8 mouse cellular contexts compared by ENCODE assay signal in genomic region chr4:142674641-142675465, GRCm38 (mm10).
DNase-seq lines count a peak whose midpoint lies in the region; ATAC-seq and TF ChIP-seq lines count a peak whose summit lies in the region.
"Had no signal": no experiment of that assay in that cellular context is flagged by ENCODE, and none has a peak within 500 bp of the region (broad histone marks: within the 10 kb centered on the region; RNA-seq: fewer than 3 reads in every experiment).

No protein-coding gene starts in this region.

- H3K9me3 ChIP-seq in midbrain, embryonic 10.5 days (replicated peaks), result no peaks in the 10 kb centered on the region
- no peaks in the 10 kb centered on the region for H3K9me3 ChIP-seq in stomach, postnatal 0 days (ENCODE audit: control insufficient read depth, low read length)

- H3K4me3 ChIP-seq in gastrocnemius, adult 2 months, result no peak overlapping the region
- H3K4me3 ChIP-seq in midbrain, embryonic 10.5 days, result no peak overlapping the region
- H3K4me3 ChIP-seq in stomach, postnatal 0 days (ENCODE audit: low read depth, low read length), result no peak overlapping the region
- H3K4me3 ChIP-seq: liver, embryonic 13.5 days had no signal

- no peak for TF ChIP-seq CTCF in gastrocnemius, adult 2 months (IDR thresholded peaks at IDR 0.05)
- TF ChIP-seq CTCF in stomach, postnatal 0 days (IDR thresholded peaks at IDR 0.05; ENCODE audit: low read depth), result no peak

- H3K9ac ChIP-seq in stomach, postnatal 0 days (ENCODE audit: low read length), result no peak overlapping the region
- H3K9ac ChIP-seq: liver, embryonic 13.5 days had no signal

- no peaks in the 10 kb centered on the region for H3K27me3 ChIP-seq in midbrain, embryonic 10.5 days (ENCODE audit: low read depth, poor library complexity, severe bottlenecking)
- H3K27me3 ChIP-seq in stomach, postnatal 0 days (ENCODE audit: control insufficient read depth, insufficient read depth, low read length), result no peaks in the 10 kb centered on the region
- H3K27me3 ChIP-seq: liver, embryonic 13.5 days had no signal

- no peak overlapping the region for H3K27ac ChIP-seq in gastrocnemius, adult 2 months
- no peak overlapping the region for H3K27ac ChIP-seq in midbrain, embryonic 10.5 days (replicated peaks)
- no peak overlapping the region for H3K27ac ChIP-seq in stomach, postnatal 0 days (replicated peaks)
- H3K27ac ChIP-seq: liver, embryonic 13.5 days had no signal

- no peaks in the 10 kb centered on the region for H3K36me3 ChIP-seq in midbrain, embryonic 10.5 days
- H3K36me3 ChIP-seq in stomach, postnatal 0 days (ENCODE audit: control insufficient read depth, insufficient read depth, low read length), result no peaks in the 10 kb centered on the region
- H3K36me3 ChIP-seq: liver, embryonic 13.5 days had no signal

- H3K4me1 ChIP-seq in midbrain, embryonic 10.5 days, result no peaks in the 10 kb centered on the region
- H3K4me1 ChIP-seq in stomach, postnatal 0 days (replicated peaks; ENCODE audit: control insufficient read depth, insufficient read depth), result no peaks in the 10 kb centered on the region
- H3K4me1 ChIP-seq: liver, embryonic 13.5 days had no signal

- TF ChIP-seq EP300 in stomach, postnatal 0 days (optimal IDR thresholded peaks at IDR 0.05), result no peak

- 84% methylated on average over 22 of the region's 22 CpGs for WGBS in midbrain, embryonic 10.5 days
- WGBS in stomach, postnatal 0 days, result 49% methylated on average over 22 of the region's 22 CpGs

- no peak for ATAC-seq in stomach, postnatal 0 days (ENCODE audit: low FRiP score, low TSS enrichment)

- DNase-seq in left cerebral cortex, postnatal 4 days, result peak; percentile 31
- DNase-seq in left cerebral cortex, adult 8-10 months (ENCODE audit: low spot score in 2 of 2), result no peak
- DNase-seq in cerebellum, adult 9-10 months, result peak; percentile 81
- peak; percentile 34 for DNase-seq in gastrocnemius, adult 2 months
- DNase-seq in mesoderm, embryonic 11.5 days (ENCODE audit: low read depth, low spot score), result peak; percentile 12
- no peak for DNase-seq in midbrain, embryonic 10.5 days (ENCODE audit: low spot score)
- no peak for DNase-seq in stomach, postnatal 0 days (ENCODE audit: low spot score)
- DNase-seq: liver, embryonic 13.5 days had no signal

- intact Hi-C loops in left cerebral cortex, postnatal 4 days (cut with DNase I), result no loop called here
- intact Hi-C loops in gastrocnemius, adult 2 months (cut with DNase I), result no loop called here

- H3K4me2 ChIP-seq in stomach, postnatal 0 days (replicated peaks; ENCODE audit: low read depth), result no peak overlapping the region; the same call in 1 of the 2 replicates
- H3K4me2 ChIP-seq: liver, embryonic 13.5 days had no signal

Comparison
In these comparisons a context has a peak if more than half of its experiments do, and no peak if none do; other contexts are left out.
1. DNase-seq: peak in left cerebral cortex, postnatal 4 days (single experiment), cerebellum, adult 9-10 months (single experiment), gastrocnemius, adult 2 months (single experiment) and mesoderm, embryonic 11.5 days (single experiment); none in left cerebral cortex, adult 8-10 months (0 of 2), midbrain, embryonic 10.5 days (single experiment) and stomach, postnatal 0 days (single experiment).